Mouse (Mus musculus) ovary, postnatal 36 days (tissue): ENCODE data around the gene Mllt11.

Experiments used
- DNase-seq: peaks from one replicate; pipeline ENCODE4 v3.0.0; 2022; ENCODE audit warnings: low spot score, mixed read lengths

Mllt11 gene

DNA sequence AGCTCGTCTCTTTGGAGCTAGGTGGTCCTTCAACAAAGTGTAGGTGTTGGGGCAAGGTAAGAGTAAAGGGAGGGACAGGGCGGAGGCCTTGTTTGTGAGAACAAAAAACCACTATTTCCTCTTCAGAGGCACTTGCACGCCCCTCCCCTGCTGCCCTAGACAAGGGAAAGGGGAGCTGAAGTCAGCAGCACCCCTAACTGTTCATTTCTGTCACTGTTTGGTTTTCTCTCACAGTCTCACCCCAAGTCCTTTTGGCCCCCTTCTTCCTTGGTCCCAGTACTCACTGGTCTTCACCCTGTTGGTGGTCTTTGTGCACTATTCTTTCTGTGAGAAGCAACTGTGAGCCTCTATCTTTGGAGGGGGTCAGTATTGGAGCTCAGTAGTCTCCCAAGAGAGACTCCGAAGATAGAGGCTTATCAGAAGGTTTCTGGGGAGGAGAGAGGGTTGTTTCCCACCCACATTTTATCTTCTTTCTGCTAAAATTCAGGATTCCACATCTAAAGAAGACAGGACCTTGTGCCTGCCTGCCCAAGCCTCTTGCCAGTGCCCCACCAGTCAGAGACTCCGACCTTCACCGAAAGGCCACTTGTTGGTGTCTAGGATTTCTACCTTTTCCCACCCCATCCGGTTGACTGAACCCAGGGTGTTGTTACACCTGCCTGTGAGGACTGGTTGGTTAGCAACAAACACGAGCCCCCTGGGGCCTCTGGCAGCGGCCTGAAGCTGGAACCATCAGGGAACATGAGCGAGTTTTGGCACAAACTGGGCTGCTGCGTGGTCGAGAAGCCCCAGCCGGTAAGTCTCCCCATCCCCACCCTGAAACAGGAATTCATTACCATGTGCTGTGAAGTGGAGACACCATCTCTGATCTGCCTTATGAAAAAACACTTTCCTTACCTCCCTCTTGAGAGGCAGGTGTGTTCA, at the start of gene Mllt11:
Gene Mllt11 (minus strand): TSS at position 874 of the 924 bp plus-strand sequence.
- DNase-seq = no peak

DNA sequence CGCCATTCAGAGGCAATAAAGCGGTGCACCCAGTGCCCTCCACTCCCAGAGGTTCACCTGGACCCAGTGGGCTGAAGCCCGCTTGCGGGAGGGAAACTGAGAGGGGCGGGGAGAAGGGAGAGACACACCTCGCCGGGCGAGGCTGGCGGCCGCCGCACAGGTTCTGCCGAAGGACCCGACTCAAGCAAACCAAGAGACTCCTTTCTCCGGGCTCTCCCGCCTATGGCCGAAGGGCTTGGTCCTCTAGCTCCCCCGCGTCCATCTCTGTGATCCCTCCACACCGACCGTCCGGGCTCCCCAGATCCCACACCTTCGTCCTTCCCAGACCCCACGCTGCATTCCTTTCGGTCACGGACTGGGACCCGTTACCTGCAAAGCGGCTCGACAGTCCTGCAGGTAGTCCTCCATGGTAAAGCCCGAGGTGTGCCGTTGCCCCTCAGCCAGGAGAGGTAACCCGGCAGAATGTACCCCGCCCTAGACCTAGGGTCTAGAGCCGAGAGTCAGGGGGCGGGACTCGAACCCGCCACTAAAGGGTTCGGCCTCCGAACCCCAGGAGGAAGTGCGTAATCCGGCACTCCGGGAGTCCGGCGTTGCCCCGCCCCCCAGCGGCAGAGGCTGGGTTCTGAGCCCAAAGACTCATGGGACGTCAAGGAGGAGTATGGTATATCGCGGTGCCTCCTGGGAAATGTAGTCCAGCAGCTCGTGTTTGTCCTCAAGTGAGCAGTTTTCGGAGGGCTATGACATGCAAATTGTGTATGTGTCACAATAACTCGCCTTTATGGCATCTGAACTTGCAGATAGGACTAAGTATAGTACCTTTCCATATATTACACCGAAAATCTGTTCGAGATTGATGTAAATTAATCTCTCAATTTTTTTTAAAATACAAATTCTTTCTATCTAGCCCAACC, 49.5 kb upstream of the Mllt11 start, which contains the start of the genes Mindy1 and Prune1:
Gene Mindy1 (plus strand): TSS at position 130 of the 911 bp plus-strand sequence.
Gene Prune1 (minus strand): TSS at position 861 of the 911 bp plus-strand sequence.
- peak; percentile 98 for DNase-seq

DNA sequence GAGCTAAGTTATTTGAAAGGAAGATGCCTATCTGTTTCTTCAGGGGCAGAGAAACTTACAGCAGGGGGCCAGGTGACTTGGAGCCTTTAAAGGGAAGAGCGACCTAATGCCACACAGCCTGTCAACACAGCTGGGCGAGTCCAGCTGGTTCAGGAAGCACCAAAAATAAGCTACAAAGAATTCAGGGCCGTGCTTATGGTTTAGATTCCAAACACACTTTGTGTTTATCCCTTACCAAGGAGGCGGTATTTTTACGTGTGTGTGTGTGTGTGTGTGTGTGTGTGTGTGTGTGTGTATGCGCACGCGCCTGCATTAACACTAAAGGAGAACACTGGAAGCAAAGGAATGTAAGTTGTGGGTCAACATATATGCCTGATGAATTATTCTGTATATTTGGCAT, 48.8 kb upstream of the Mllt11 start:
- no peak for DNase-seq

DNA sequence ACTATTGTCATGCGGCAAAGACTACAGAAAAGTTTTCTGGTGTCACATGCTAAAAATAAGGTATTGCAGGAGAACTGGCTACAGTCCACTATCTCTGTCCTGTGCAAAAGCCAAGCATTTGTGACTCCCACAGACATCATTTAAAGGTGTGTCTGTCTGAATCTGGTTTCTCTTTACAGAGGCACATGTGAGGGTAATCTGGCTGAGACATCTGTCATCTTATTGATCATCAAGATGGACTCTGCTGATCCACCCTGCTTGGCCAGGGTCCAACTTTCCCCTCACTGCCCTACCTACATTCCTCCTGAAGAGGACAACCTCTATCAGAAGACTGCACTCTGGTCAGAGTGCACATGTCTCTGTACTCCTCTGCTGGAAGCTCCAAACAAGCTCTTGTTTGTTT, 45.2 kb upstream of the Mllt11 start:
- no peak for DNase-seq

DNA sequence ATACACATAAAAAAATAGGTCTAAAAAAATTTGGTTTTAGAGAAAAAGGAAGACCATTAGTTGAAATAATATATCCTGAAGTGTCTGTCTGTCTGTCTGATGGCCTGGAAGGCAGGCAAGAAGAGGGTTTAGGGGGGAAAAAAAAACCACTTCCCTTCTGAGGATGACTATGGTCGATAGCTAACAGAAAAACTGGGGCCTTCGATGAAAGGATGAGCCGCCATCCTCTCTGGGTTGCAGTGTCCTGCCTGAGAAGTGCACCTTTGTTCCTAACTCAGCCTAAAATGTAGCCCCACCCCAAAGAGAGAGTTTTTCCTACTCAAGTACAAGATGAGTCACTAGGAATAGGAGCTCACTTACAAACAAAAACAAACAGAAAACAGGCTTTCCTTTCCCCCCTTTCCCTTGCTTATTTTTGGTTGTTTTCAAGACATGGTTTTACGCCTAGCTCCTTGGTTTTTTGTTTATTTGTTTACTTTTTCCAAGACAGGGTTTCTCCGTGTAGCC, 44.5 kb upstream of the Mllt11 start:
- DNase-seq = no peak

DNA sequence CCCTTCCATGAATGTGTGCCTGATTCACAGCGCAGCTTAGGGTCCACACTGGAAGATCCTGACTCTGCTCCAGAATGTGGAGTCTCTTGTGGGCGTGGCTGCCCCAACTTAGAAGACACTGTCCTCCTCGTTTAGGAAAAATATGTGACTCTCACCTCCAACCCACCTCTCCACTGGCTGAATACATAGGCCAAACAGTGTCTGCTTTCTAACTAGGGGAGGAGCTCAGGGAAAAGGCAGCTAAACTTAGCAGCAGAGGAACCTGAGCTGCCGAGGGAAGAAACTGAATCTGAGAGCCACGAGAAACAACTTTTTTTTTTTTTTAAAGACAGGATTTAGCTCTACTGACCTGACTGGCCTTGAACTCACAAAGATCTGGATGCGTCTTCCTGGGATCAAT, 43.2 kb upstream of the Mllt11 start:
- no peak for DNase-seq

DNA sequence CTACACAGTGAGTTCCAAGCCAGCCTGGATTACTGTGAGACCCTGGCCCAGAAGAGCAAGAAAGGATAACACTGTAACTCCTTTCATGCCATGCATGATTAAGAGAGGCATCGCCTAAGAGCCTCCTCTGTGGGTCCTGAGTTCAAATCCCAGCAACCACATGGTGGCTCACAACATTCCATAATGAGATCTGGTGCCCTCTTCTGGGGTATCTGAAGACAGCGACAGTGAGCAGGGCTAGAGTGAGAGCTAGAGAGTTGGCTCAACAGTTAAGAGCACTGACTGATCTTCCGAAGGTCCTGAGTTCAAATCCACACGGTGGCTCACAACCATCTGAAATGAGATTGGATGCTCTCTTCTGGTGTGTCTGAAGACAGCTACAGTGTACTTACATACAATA, 42.5 kb upstream of the Mllt11 start:
- no peak for DNase-seq

DNA sequence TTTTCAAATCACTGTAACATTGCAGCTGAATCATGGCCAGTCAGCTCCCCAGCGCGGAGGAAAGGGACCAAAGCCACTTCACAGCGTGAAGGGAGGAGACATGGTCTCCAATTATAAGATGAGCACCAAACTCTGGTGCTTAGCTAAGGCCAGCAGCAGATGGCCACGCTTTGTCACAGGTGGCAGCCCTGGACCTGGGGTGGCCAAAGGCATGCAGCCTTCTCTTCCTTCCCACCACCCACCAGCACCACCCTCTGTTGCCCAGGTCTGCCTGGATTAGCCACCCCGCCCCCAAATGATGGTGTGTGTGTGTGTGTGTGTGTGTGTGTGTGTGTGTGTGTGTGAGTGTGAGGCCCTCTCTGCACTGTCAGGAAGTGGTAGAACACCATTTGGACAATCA, 41.5 kb upstream of the Mllt11 start:
- no peak for DNase-seq

DNA sequence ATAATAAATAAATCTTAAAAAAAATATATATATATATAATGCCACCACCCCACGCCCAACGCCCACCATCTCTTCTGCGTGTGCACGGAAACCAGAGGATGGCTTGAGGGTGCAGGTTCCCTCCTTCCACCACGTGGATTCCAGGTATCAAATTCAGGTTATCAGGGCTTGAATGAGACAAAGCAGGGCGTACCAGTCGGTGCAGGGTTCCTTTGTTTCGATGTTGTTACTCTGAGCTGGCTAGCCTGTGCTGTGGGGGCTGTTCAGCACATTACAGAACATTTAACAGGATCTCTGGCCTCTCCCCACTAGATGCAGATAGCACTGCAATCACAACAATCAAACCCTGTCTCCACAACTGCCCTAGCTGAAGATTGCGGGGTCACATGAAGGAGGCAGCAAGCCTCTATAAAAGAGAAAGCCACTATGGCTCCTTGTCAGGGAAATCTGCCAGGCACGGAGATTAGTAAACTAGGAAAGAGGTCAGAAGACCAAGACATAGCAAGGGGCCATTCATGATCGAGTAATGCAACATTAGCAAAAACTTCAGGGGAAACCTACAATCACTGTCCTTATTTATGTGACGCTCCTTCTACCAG, 38.9 kb upstream of the Mllt11 start:
- DNase-seq = no peak

DNA sequence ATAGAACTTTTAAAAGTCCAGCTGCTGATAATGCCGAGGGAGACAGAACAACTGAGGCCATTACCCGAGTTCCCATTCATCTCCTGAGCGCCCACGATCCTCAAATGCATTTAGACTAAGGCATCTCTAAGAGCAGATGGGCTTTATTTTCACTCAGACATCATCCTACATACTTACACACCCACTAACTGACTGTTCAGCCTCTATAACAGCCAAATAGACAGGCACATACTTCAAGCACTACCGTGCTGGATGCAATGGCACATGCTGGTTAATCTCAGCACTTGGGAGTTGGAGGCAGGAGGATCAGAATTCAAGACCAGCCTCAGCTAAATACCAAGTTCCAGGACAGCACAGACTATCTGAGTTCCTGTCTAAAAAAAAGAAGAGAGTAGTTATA, 37.8 kb upstream of the Mllt11 start:
- DNase-seq = no peak

DNA sequence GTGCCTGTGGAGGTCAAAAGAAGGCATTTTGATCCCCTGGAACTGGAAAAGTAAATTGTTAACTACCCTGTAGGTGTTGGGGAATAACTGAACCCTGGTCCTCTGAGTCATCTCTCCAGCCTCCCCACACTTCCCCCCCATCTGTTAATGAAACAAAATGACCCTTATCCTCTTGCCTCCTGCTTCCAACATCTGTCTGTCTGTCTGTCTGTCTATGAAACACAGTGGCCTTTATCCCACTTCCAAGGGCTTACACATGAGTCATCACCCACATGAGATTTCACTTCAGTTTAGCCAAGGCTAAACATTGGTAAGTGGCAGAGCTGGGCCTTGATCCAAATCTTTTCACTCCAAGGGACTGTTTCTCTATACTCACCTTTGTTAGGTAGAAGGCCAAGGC, 35.9 kb upstream of the Mllt11 start:
- no peak for DNase-seq

DNA sequence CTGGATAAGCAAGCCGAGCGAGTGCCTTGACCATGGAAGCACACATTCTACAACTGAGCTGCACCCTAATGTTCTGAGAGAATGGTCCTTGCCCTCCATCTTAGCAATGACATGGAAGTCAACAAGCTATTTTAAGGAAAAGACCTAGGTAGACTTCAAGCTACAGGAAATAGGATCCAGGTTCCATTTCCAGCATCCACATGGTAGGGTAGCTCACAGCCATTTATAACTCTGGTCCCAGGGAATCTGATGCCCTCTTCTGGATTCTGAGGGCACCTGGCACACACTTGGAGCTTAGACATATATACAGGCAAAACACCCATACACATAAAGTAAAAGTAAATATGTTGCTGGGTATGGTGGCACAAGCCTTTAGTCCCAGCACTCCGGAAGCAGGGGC, 34.1 kb upstream of the Mllt11 start:
- DNase-seq = no peak

DNA sequence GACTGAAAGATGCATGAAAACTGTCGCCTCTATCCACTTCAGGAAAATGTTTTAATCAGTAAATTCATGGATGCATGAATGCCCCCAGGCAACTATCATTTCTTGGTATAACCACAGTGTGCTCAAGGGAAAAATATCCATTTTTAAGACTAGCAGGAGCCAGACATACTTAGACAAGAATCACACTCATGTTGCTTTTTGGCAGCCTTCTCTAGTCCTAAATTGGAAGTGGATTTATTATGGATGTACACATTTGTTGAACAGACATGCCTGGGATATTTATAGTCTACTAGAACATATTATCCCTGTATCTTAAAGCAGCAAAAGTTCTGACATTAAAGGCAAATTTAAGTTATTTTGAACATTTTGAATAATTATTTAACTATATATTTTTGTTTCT, 32.8 kb upstream of the Mllt11 start:
- no peak for DNase-seq

DNA sequence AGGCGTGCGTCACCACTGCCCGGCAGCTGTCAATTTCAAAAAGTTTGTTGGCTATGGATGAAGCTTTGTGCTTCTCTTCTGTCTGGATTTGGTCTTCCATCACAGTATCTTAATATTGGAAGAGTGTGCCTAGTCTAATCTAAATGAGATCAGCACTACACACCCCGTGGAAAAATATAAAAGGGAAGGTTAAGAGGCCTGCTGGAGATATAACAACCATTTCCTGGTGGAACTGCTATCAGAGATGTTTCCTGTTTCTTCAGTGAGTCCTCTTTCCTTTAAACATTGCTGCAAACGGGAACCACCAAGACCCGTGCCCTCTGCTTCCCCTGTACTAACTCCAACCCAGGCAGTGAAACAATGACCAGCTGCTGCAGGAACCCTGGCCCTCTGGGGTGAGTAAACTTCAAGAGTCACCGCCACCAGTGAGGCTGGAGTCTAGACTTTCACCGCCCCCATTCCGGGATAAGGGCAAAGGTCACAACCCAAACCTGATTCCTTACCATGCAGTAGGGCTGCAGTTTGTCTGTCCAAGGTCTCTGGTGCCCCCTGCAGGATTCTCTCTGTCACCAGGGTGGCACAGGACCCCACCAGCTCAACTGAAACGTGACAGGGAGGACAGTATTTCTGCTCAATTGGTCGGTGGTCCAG, 31.2 kb upstream of the Mllt11 start:
- DNase-seq = peak; percentile 67

DNA sequence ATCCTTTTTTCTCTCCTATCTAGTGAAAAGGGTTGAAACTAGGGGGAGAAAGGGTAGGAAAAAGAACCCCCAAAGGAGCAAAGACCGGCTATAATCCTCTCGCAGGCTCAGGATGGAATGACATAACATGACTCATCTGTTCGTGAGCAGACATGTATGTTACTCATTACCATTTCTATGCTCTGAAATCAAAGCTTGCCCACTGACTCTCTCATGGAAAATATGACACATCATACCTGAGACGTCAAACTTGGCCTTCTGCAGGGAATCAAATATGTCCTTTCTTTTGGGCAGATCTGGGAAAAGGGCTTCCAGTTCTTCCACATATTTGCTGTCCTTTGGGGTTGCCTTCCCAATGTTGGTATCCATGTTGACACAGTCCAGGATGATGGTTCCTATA, 30.0 kb upstream of the Mllt11 start:
- DNase-seq = no peak

DNA sequence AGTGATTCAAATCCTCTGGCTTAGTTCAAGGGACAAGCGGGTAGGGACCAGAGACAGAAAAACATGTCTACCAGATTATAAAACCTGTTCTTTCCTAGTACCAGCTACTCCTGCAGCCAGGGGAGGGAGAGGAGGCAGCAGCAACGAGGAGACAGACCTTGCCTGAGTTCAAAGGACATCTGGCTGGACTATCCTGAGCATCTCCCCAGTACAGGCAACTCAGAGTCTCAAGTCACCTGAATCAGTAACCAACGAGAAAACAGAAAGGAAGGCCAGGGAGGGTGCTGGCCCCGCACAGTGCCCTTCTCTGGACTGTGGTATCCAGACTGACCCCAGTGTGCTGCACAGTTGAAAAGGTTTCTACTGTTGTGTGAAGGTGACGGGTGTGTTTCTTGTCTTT, 25.0 kb upstream of the Mllt11 start:
- no peak for DNase-seq

DNA sequence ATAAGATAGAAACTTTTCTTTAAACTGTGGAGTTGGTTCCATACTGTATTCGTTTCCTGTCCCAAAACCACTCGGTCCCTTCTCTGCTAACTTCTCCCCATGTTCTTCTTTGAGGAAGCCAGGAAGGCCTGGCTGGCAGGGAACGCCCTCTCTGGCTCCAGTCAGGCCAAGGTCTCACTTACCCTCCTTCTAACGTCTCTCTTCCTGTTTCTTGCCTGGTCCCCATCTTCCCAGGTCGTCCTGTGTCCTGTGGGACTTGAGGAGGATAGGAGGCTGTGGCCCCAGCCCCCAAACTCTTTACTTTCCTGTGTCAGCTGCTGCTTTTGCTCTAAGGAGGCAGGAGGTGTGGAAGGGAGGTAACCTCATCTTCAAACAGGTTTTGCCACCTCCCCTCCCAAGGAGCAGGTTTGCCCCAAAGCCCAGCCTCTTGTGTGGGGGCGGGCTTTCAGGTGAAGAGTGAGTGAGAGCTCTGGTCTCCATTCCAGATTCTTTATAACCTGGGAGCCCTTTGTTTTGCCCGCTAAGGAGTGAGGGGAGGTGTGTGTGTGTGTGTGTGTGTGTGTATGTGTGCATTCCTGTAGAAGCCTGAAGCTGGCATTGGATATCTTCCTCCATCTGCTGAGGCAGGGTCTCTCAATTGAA, 18.9 kb upstream of the Mllt11 start, which contains the start of gene Bnipl:
Gene Bnipl (minus strand): TSS at position 411 of the 642 bp plus-strand sequence.
- DNase-seq = no peak

DNA sequence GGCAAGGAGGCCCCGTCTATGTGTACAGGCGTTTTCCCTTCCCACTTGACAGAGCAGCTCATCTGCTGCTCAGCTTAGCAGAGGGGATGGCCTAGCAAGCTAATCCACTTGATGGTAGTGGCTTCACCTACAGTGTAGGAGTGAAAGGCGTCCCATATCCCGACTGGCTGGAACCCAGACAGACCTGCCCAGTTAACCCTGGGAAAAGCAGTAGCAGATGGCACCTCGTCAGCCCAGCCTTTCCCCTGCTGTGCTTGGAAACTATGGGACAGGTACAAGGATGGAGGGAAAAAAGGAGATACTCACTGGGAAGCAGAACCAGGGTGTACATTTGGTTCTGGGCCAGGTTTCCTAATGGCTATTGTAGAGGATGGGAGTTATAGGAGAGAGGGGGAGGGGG, 18.4 kb upstream of the Mllt11 start:
- no peak for DNase-seq

DNA sequence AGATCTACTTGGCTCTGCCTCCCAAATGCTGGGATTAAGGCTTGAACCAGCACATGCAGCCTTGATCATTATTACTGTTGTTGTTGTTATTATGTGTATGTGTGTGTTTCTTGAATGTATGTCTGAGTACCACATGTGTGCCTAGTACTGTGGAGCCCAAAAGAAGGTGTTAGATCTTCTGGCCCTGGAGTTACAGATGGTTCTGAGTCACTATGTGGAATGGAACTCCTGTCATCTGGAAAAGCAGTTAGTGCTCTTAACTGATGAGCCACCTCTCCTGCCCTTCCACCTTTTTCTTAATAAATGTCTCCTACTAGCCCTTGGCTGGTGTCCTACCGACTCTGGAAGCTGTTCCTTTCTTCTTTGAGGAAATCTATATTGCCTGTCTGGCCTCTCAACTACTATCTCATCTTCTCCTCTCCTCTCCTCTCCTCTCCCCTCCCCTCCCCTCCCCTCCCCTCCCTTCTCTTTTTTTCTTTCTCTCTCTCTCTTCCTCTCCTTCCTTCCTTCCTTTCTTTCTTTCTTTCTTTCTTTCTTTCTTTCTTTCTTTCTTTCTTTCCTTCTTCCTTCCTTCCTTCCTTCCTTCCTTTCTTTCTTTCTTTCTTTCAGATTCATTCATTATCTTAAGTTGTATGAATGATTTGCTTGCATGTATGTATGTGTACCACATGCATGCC, 15.8 kb upstream of the Mllt11 start:
- DNase-seq = no peak

DNA sequence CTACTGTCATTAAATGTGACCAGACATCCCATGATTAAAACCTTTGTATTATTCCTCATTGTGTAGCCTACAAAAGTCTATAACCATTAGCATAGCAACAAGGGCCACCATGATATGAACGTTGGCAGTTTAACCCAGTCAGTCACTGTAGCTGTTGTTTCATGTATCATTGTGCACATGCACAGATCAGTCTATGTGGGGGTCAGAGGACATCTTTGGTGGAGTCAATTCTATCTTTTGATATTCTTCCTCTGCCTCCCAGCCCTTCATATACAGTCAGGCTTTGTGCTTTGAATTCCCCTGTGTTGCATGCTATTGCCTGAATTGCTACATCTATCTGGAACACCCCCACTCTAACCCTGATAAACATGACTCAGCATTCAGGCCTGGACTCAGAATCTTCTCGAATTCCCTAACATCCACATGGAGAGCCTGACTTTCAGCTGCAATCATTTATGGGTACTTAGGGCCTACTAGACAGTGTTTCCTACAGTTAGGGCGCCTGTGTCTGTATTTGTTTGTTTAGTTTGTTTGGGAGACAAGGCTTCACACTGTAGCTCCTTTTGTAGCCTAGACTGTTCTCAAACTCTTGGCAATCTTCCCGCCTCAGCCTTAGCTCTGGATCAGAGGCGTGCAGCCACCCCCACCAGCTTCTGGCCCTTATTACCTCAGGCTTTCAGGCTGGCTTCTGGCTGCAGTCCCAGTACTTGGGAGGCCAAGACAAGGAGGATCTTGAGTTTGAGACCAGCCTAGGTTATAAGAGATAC, 14.7 kb upstream of the Mllt11 start:
- DNase-seq = peak; percentile 59
